Mouse (Mus musculus) right cerebral cortex, postnatal 36 days (tissue): ENCODE measurements around the gene Ccpg1.
A peak's percentile ranks its signal among the peaks of the same experiment; 100 is the strongest.

Experiments
- DNase-seq, 2 experiments: peaks; one replicate each; pipeline ENCODE4 v3.0.0; 2022; ENCODE audit warnings: low spot score in 2 of 2, mixed read lengths in 1 of 2

Gene Ccpg1

DNA sequence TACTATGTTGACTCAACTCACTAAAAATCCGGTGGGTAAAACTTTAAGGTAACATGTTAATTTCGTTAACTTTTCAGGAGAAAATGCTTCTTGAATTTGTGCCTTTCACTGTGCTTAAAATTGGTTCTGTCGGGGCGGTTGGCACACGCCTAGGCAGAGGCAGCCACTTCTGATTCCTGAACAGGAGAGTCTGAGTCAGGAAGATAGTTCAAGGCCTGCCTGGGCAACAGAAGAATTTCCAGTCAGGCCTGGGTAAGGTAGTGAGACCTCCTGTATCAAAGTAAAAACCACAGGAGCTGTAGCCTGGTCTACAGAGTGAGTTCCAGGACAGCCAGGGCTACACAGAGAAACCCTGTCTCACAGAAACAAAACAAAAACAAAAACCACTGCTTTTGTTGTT is 7.3 kb downstream of the Ccpg1 start:
- no peak for DNase-seq

DNA sequence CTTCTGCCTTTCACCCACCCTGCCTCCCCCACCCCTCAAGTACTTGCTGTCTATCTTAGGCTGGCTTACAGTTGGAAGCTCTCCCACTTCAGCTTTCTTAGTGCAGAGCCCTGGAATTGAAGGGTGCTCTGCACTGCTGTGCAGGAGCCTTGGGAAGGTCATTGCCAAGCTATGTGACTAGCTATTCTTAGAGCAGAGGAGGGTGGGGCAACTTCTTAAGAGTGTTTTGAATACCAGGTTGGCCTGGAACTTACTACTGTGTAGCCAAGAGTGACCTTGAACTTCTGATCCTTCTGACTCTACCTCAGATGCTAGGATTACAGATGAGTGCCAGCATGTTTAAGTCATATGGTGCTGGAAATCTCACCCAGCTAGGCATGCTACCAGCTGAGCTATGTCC is 10.9 kb downstream of the Ccpg1 start:
- DNase-seq = no peak

DNA sequence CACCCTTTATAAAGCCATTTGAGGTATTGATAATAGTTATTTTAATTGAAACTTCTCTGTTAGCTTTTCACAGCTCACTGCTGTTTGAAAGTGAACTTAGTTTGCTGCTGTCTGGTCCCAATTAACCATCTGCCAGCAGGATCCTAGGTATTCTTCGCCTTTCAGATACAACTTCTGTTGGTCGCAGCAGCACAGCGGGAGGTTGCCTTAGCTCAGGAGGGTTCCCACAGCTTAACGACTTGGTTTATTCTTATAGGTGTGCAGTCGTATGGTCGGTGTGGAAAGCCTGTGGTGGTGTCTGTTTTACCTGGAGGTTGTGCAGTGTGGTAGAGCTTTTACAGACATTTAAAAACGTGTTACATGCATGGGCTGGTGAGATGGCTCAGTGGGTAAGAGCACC is 11.6 kb downstream of the Ccpg1 start:
- no peak for DNase-seq

DNA sequence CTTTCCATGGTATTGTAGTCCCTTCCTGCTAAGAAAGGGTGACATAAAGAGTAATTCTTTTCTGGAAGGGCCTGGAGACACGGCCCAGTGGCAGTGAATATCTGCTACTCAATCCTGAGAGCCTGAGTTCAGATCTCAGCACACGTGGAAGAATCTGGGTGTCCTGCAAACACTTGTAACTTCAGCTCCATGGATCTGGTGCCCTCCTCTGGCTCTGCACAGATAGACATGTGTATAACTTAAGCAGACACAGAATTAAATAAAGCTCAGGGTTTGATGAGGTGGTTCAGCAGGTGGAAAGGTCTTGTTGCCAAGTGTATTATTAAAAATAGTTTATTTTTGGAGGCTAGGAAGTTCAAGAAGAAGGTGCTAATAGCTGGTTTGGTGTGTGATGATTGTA is 15.3 kb downstream of the Ccpg1 start:
- no peak for DNase-seq

DNA sequence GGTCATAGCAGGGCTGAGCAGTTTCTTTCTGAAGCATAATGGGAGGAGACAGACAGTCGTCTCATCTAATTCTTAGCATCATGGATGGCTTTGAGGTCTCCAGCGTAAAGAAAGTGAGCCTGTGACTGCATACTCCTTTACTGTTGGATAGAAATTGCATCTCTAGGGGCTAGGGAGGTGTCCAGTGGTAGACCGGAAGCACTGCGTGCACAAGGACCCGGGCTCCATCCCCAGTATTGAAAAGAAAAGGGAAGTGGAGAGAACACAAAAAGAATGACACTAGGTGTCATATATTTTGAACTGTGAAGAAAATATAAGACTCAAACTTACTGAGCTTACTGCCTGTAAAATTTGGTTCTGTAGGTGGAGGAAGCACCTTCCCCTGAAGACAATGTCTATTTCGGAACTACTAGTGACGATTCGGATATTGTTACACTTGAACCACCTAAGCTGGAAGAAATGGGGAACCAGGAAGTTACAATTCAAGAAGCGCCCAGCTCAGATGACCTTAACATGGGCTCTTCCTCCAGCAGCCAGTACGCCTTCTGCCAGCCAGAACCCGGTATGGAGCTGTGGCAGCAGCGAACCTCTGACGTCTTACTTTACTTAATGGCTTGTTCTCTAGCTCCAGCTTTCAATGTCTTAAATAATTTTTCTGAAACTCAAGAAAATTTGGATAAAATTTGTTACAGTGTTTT is 16.2 kb downstream of the Ccpg1 start:
- DNase-seq = no peak

DNA sequence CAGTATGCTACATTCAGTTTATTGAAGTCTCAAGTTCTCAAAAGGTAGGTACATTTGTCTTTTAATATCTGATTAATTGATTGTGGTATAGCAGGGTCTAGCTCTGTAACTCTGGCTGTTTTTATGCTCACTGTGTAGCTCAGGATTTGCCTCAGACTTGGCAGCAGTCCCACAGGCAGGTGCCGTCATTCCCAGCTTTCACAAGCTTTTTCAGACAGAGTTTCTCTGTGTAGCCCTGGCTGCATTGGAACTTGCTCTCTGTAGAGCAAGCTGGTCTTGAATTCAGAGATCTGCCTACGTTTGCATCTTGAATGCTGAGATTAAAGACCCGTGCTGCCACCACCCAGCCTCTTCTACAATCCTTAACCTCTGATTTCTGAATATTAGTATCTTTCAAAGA is 16.9 kb downstream of the Ccpg1 start:
- DNase-seq = no peak

DNA sequence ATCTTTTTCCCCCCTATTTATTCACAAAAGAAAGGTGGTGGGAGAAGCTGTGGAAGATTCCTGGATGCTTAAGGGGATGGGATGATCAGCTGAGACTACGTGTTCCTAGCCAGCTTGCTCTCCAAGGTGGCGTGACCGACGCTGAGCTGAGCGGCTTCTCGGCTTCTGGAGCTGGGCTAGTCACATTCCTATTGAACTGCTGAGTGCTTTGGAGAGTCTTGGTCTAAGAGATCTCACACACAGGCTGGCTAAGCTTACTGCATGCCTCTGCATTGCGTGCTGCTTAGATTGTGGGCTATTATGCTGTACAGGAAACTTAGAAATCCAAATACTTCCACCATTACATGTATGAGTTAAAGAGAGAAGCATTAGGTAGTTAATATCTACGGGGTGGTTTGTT is 18.8 kb downstream of the Ccpg1 start:
- DNase-seq = no peak

DNA sequence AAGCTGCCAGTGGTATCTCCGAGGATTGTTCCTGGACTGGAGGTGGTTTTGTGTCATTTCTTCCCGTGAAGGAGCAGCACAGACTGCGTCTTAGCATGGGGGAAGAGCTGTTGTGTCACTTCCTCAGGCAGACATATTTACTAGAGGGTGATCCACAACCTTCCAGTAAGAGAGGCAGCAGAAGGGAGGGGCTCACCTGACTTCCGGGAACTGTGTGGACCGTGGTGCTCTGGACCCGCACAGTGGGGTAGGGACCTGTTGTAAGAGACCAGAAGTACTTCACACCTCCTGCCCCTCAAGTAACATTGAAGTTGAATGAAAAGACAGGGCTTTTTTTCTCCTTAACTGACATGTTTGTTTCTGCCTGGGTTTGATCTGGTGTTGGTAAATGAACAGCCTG is 19.9 kb downstream of the Ccpg1 start:
- DNase-seq = no peak

DNA sequence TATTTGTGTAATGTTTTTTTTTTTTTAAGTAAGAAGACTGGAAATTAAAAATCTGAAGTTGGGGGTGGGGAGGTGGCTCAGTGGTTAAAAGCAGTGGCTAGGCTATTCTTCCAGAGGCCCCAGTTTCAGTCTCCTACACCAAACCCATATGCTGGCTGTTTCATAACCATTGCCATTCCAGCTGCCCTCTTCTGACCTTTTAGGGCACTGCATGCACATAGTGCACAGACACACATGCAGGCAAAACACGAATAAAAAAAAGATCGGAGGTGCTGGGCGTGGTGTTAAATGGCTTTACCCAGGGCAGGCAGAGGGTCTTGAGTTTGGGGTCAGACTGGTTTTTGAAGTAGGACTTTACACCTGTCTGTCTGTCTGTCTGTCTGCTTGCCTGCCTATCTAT is 20.9 kb downstream of the Ccpg1 start:
- DNase-seq = no peak

DNA sequence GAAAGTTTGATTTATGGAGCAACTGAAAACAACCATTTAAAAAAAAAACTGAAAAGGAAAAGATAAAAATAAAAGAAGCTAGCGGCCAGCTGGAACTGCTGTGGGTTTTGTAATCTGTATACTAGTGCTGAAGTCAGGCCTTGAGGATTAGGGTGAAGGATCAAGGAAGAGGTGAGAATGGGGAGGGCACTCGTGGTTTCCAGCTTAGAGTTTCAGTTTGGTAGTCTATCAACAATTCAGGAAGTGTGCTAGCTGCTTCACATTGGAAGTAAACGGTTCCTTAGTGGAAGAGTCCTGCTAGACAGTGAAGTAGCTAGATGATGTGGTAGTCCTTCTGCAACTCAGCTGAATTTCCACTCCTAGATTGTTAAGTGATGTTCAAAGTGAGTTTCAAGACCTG is 23.2 kb downstream of the Ccpg1 start:
- no peak for DNase-seq

DNA sequence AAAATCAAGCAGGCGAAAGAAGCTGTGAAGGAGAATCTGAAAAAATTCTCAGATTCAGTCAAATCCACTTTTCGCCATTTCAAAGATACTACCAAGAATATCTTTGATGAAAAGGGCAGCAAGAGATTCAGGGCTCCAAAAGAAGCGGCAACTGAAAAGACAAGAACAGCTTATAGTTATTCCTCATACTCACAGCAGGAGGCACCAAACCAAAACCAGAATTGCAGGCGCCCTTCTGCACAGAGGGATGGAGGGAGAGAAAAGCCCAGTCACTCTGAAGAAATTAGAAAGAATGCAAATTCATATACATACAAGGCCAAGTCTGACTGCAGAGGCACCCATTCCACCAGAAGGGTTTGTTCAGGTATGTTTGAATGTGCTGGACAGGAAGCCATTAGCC is 27.4 kb downstream of the Ccpg1 start:
- no peak for DNase-seq

DNA sequence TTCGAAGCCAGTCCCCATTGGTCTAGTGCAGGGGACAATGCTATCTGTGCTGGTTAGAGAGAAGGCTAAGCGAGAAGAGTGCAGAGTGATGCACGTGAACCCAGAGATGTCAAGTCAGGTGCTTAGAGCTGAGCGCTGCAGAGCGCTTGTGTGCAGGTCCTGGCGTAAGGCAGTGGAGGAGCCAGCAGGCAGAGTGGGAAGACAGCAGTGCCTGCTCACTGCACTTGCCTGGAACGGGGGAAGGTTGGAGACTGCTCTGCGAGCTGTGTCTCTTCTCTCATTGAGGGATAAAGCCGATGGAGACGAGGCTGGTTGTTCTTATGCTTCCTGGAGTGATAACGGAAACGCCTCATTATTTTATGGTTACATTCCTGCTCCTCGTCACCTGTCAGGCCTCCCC is 29.5 kb downstream of the Ccpg1 start:
- DNase-seq = peak in 1 of 2 experiments; percentile 13

DNA sequence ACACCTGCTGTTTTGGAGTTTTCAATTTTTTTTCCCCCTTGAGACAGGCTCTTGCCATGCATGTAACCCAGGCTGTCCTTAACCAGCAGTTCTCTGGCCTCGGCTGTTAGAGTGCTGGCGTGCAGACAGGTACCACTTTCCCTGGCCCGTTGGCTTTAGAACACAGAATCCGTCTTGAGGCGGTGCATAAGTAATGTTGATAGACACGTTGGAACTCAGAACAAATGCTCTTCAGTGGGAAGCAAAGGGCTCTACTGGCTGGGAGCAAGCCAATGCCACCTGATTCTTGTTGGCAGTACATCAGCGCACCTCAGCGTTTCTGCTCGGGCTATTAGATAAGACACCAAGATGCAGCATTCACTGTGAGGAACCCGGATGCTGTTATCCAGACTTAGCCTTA is 34.6 kb downstream of the Ccpg1 start:
- DNase-seq = no peak

DNA sequence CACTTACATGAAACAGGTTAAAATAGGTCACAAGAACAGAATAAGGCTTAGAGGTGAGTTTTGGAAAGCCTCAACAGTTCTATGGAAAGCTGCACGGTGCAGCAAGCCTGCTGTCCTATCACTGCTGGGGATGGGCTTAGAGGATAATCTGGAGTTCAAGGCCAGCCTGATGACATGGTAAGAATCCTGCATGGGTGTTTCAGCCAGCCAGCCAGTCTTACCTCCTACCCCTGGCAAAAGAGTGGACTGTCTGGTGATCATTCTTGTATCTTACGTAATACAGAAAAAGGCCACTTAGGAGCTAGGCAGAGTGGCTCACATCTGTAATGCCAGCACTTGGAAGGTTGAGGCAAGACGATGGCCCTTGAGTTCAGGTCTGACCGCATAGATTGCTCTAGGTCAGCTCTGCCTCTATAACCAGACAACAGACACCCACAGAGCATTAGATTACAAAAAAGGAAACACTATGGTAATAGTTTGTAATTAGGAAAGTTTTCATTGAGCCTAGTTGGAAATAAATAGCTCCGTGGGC is 35.4 kb downstream of the Ccpg1 start:
- no peak for DNase-seq

DNA sequence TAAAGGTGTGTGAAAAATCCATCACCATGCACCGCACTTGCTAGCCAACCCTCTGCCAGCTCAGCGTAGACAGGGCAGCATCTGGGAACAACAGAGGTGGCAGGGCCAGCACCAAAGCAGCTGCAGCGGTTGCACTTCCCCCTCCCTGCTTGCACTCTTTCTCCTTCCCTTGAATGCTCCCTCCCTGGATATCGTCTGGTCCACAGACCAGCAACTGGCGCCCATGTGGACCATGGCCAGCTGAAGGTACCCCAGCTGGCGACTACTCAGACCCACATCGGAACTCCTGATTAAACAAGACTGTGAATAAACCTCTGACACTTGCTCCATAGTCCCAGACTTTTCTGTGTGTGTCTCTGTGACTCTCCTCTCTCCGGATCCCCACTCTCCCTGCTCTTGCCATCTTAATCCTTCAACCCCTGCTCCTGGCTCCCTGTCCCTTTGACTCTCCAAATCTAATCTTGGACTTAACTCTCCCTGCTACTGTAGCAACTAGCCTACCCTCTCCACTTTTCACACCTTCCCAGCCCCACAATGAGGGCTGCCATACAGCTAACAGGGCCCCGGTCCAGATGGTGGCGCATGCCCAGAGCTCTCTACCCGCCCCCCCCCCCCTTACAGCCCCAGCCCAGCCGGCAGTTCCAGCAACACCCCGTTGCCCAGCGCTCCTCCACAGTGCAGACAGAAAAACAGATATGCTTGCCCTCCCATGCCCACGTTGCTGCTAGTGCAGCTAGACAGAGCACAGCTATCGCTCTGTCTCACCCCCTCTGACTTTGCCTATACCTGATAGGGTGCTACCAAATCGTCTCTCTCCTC is 40.8 kb downstream of the Ccpg1 start:
- DNase-seq = no peak

DNA sequence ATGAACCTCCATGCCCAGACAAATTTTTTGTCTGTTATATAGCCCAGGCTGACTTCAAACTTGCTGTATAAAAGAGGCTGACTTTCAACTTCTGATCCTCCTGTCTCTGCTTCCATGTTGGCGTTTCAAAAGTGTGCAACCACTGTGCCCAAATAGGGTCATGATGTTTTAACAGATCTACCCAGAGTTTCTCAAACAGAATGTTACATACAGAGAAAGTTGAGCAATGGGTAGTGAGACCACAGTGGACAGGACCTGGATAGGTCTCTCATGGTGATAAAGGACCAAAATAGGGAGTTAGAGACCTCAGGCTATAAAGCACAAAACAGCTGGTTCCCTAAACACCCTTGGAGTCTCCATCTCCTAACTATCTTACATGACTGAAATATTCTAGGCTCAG is 45.2 kb downstream of the Ccpg1 start:
- DNase-seq = no peak

DNA sequence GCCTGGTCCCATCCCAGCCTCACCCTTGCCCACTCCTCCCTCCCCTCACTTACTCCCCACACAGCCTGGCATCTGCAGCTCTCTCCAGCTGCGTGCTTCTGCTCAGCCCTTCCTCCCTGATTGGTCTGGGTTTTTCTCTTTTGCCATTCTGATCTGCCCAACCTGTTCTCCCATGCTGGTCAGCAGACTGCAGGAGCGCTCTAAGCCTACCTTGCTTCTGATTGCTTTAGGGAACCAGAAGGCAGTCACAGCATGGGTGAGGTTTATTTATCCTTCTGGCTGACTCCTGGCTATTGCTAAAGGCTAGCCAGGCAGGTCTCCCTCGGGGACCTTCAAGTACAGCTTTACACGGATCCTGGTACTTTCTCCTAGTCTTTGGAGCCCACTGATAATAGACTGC is 46.2 kb downstream of the Ccpg1 start:
- no peak for DNase-seq

DNA sequence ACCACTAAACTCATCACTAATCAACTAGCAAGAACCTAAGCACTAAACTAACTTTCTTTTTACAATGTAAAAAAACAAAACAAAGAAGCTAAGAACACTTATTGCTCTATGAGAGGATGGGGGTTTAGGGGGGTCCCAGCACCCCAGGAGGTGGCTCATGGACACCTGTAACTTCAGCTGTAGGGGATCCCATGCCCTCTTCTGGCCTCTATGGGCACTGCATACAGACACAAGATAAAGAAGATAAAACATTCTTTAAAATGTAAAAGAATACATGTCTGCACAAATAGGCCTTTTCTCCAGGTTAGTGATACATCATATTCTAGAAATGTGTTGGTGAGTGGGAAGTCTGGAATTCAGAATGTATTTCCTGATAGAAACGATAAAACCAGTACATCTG is 48.2 kb downstream of the Ccpg1 start:
- DNase-seq = no peak

DNA sequence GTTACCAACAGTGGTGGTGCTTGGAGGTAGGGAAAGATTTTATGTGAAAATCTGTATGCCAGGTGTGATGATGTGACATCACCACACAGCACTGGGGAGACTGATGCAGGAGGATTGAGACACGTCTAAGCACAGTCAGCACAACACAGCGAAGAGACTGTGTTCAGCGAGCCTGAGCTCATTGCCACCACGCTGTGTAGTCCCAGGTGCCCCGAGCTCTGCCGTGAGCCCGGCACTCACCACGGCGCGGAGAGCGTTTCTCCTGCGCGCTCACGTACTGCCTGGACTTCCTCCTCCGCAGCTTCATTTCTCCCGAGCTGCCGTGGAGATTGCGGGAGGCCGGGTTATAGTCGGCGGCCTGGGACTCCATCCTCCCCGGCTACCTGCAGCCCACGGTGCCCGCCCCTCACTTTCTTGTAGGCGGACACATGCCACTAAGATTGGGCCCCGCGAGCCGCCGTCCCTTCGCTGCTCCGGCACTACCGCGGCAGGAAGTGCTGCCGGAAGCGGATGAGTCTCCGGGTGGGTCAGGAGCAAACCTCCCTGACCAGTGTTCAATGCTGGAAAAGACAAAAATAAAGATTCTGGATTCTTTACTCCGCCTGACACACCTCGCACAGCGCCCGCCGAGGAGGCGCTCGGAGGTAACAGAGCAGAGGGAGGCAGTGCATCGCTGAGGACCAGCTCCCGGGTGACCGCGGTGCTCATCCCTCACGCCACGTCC is 54.2 kb downstream of the Ccpg1 start:
- DNase-seq = peak; percentile 89 to 92

DNA sequence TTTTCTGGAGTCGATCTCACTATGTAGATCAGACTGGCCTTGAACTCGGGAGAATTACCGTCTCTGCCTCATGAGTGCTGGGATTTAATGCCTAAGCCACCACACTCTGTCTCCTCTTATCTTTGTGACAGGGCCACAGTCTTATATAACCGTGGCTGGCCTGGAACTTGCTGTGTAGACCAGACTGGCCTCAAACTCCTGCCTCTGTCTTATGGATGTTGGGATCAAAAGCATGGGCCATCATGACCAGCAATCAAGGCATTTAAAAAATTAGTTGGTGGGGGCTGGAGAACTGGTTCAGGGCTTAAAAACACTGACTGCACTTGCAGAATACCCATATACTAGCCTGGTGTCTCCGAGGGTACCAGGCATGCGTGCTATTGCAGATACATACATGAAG is 54.9 kb downstream of the Ccpg1 start, which contains the start of gene Pigb:
Gene Pigb (minus strand): TSS at position 299 of the 400 bp plus-strand sequence.
- no peak for DNase-seq

DNA sequence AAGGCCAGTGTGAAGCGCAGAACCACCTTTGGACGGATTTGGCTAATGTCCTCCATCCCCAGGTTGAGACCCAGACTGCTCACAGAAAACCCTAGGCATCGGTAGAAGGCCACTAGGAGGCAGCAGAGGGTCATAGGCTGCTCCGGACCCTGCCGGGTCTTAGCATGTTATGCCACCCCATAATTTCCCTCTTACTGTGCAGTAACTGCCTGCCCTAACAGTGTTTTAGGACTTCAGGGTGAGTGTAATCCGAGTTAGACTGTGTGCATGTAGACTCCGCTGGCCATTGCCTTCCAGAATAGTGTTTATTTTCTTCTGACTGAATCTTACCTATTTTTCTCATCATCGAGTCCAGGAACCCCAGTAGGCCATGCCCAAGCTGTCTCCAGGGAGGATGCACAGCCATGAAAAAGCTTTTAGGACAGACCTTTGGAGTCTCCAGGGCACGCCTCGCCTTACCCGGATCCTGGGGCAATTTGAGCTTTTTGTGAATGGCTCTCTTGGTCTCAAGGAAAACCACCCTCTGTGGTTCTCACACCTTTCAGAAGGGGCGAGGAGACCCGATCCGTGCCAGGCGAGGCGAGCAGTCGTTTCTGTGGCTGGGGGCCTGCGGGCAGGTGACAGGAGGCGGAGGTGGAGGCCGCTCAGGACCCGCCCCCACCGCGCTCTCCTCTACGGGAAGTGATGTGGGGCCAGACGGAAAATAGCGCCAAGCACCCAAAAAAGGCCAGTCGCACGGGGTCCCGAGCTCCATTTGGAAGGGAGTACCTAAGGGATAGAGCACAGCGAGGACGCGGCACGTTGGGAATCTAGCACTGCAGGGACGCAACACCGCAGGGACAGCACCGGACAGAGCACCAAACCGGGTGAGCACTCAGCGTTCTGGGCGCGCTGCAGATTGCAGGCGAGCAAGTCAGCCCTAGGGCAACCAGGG is 59.2 kb downstream of the Ccpg1 start, which contains the start of gene Rab27a:
Gene Rab27a (plus strand): TSS at position 709 of the 934 bp plus-strand sequence.
- DNase-seq = peak; percentile 57 to 64
